In the genomic region with DNA sequence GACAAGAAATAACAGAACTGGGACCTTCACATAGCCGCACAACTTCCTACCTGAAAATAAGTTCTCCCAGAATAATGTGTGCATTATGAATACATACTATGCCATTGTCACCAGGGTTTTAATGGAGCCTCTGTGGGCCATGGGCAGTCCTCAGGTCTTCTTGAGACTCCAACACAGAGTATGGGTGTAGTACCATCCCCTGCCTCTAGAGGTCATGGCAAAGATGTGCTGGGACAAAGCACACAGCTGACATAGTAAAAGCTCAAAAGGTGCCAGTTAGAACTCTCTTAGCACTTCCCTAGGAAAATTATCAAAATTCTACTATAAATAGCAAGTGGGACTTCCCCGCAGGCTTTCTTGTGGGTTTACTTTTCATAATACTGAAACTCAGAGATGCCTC, we compare ENCODE assay signal across 8 mouse cellular contexts.
DNase-seq lines count a peak whose midpoint lies in the region; ATAC-seq and TF ChIP-seq lines count a peak whose summit lies in the region.

No protein-coding gene starts in this region.

- no peak overlapping the region for H3K4me3 ChIP-seq in hindbrain, embryonic 11.5 days (ENCODE audit: low read depth, low read length)
- H3K4me3 ChIP-seq in hindbrain, embryonic 13.5 days: no peak overlapping the region
- no peak overlapping the region for H3K4me3 ChIP-seq in thymus, adult 2 months (ENCODE audit: control insufficient read depth, insufficient read depth, low read length)
- H3K4me3 ChIP-seq in hindbrain, embryonic 16.5 days (ENCODE audit: low read length): no peak overlapping the region

- intact Hi-C loops in heart, postnatal 14 days (cut with DNase I): loop anchor here (5.0 kb wide), 1 partner anchor 99 kb away; no protein-coding TSS in a partner anchor

- ATAC-seq in hindbrain, embryonic 11.5 days (ENCODE audit: low FRiP score): no peak
- ATAC-seq in hindbrain, embryonic 13.5 days (ENCODE audit: low FRiP score): no peak
- no peak for ATAC-seq in hindbrain, embryonic 16.5 days

- TF ChIP-seq POLR2A in thymus, adult 2 months (IDR thresholded peaks at IDR 0.05; ENCODE audit: control insufficient read depth, extremely low read depth, insufficient read depth, low read length, poor library complexity): no peak

- no peaks in the 10 kb centered on the region for H3K9me3 ChIP-seq in hindbrain, embryonic 11.5 days (ENCODE audit: control insufficient read depth, low read length)
- peaks cover 9% of the 10 kb centered on the region; the same call in 1 of the 2 replicates for H3K9me3 ChIP-seq in hindbrain, embryonic 13.5 days
- H3K9me3 ChIP-seq in hindbrain, embryonic 16.5 days (ENCODE audit: control insufficient read depth, low read length): no peaks in the 10 kb centered on the region

- no peak overlapping the region for H3K9ac ChIP-seq in hindbrain, embryonic 11.5 days (ENCODE audit: low read depth, low read length)
- no peak overlapping the region for H3K9ac ChIP-seq in hindbrain, embryonic 13.5 days
- no peak overlapping the region for H3K9ac ChIP-seq in hindbrain, embryonic 16.5 days (ENCODE audit: low read depth, low read length)

- 76% methylated on average over 2 of the region's 2 CpGs for WGBS in hindbrain, embryonic 11.5 days
- 81% methylated on average over 2 of the region's 2 CpGs for WGBS in hindbrain, embryonic 13.5 days
- 70% methylated on average over 2 of the region's 2 CpGs for WGBS in thymus, adult 2 months
- 81% methylated on average over 2 of the region's 2 CpGs for WGBS in hindbrain, embryonic 16.5 days

- no peaks in the 10 kb centered on the region for H3K27me3 ChIP-seq in hindbrain, embryonic 11.5 days (ENCODE audit: control insufficient read depth, insufficient read depth, low read length)
- no peaks in the 10 kb centered on the region for H3K27me3 ChIP-seq in hindbrain, embryonic 13.5 days
- H3K27me3 ChIP-seq in thymus, adult 2 months (ENCODE audit: control insufficient read depth, insufficient read depth, low read length): no peaks in the 10 kb centered on the region
- H3K27me3 ChIP-seq in hindbrain, embryonic 16.5 days (replicated peaks; ENCODE audit: control insufficient read depth, insufficient read depth, low read length): no peaks in the 10 kb centered on the region

- DNase-seq in hindbrain, embryonic 11.5 days (ENCODE audit: low spot score): peak; percentile 61
- DNase-seq in thymus, adult 2 months: peak; percentile 19
- no peak for DNase-seq in thymus, postnatal 36 days
- peak; percentile 20 for DNase-seq in c-Kit-positive CD71-negative TER-119-negative erythroid progenitor cells, embryonic 14.5 days (ENCODE audit: low read depth)
- peak; percentile 10 to 64 for DNase-seq in heart, postnatal 14 days
- peak; percentile 27 for DNase-seq in retina, postnatal 7 days (ENCODE audit: low read depth, low spot score)

- no peaks in the 10 kb centered on the region for H3K36me3 ChIP-seq in hindbrain, embryonic 11.5 days (ENCODE audit: control insufficient read depth, insufficient read depth, low read length)
- no peaks in the 10 kb centered on the region for H3K36me3 ChIP-seq in hindbrain, embryonic 13.5 days
- no peaks in the 10 kb centered on the region for H3K36me3 ChIP-seq in thymus, adult 2 months (ENCODE audit: control insufficient read depth, insufficient read depth, low read length)
- no peaks in the 10 kb centered on the region for H3K36me3 ChIP-seq in hindbrain, embryonic 16.5 days (ENCODE audit: control insufficient read depth, insufficient read depth, low read length)

- no peak for TF ChIP-seq CTCF in thymus, adult 2 months (IDR thresholded peaks at IDR 0.05; ENCODE audit: borderline replicate concordance, control insufficient read depth, extremely low read depth, insufficient read depth, low read length, poor library complexity)

- no peak overlapping the region for H3K27ac ChIP-seq in hindbrain, embryonic 11.5 days (ENCODE audit: low read depth, low read length)
- no peak overlapping the region for H3K27ac ChIP-seq in hindbrain, embryonic 13.5 days
- no peak overlapping the region for H3K27ac ChIP-seq in thymus, adult 2 months (ENCODE audit: control insufficient read depth, insufficient read depth, low read length)
- H3K27ac ChIP-seq in hindbrain, embryonic 16.5 days (ENCODE audit: low read depth, low read length): no peak overlapping the region

- no peaks in the 10 kb centered on the region for H3K4me1 ChIP-seq in hindbrain, embryonic 11.5 days (replicated peaks; ENCODE audit: control insufficient read depth, insufficient read depth, low read length)
- no peaks in the 10 kb centered on the region for H3K4me1 ChIP-seq in hindbrain, embryonic 13.5 days (replicated peaks)
- H3K4me1 ChIP-seq in thymus, adult 2 months (replicated peaks; ENCODE audit: control insufficient read depth, insufficient read depth, low read length): no peaks in the 10 kb centered on the region
- no peaks in the 10 kb centered on the region for H3K4me1 ChIP-seq in hindbrain, embryonic 16.5 days (ENCODE audit: control insufficient read depth, insufficient read depth, low read depth, low read length)

- no peak overlapping the region for H3K4me2 ChIP-seq in hindbrain, embryonic 11.5 days (replicated peaks; ENCODE audit: low read depth, low read length)
- no peak overlapping the region for H3K4me2 ChIP-seq in hindbrain, embryonic 13.5 days
- no peak overlapping the region for H3K4me2 ChIP-seq in hindbrain, embryonic 16.5 days (ENCODE audit: low read length)

Comparison
In these comparisons a context has a peak if more than half of its experiments do, and no peak if none do; other contexts are left out.
1. DNase-seq: peak in hindbrain, embryonic 11.5 days (single experiment), thymus, adult 2 months (single experiment), c-Kit-positive CD71-negative TER-119-negative erythroid progenitor cells, embryonic 14.5 days (single experiment), heart, postnatal 14 days (2 of 2) and retina, postnatal 7 days (single experiment); none in thymus, postnatal 36 days (0 of 2).